Mouse (Mus musculus) midbrain, embryonic 16.5 days (tissue): ENCODE results near the gene Fubp1. TPM values are rescaled to one million over a fixed set of nuclear protein-coding genes. Genes with fewer than 3 reads are reported as not detected.

ENCODE experiments used
- ATAC-seq: fragments of 200-750 bp; cut with Nextera tagmentation; 2 replicates; pipeline ENCODE4 v1.8.0; 2017; ENCODE audit warnings: moderate TSS enrichment
- H3K27ac ChIP-seq: fragments of 300-500 bp; sonication (generic); 2 replicates; pipeline ENCODE4 v1.5.1; 2014; ENCODE audit warnings: mild to moderate bottlenecking, low read length, mixed read lengths
- H3K27me3 ChIP-seq: fragments of 300-500 bp; sonication (generic); 2 replicates; pipeline ENCODE4 v1.6.1; 2014; ENCODE audit warnings: low read depth, low read length, mixed read lengths; ENCODE audit not compliant: control insufficient read depth, insufficient read depth
- H3K36me3 ChIP-seq: fragments of 300-500 bp; sonication (generic); 2 replicates; pipeline ENCODE4 v1.6.1; 2014; ENCODE audit warnings: mild to moderate bottlenecking, low read length, moderate library complexity, mixed read lengths; ENCODE audit not compliant: control insufficient read depth, insufficient read depth
- H3K4me1 ChIP-seq: fragments of 300-500 bp; sonication (generic); 2 replicates; pipeline ENCODE4 v1.6.1; 2014; ENCODE audit warnings: mild to moderate bottlenecking, low read length, mixed read lengths; ENCODE audit not compliant: control insufficient read depth, insufficient read depth
- H3K4me2 ChIP-seq: fragments of 300-500 bp; sonication (generic); 2 replicates; pipeline ENCODE4 v1.6.1; 2014; ENCODE audit warnings: mild to moderate bottlenecking, low read length, mixed read lengths
- H3K4me3 ChIP-seq: fragments of 300-500 bp; sonication (generic); 2 replicates; pipeline ENCODE4 v1.5.1; 2014; ENCODE audit warnings: low read depth, mild to moderate bottlenecking, low read length, moderate library complexity, mixed read lengths
- H3K9ac ChIP-seq: fragments of 300-500 bp; sonication (generic); 2 replicates; pipeline ENCODE4 v1.6.1; 2014; ENCODE audit warnings: low read depth, low read length, mixed read lengths
- H3K9me3 ChIP-seq: fragments of 300-500 bp; sonication (generic); replicated peaks from 2 replicates; pipeline ENCODE4 v1.6.1; 2014; ENCODE audit warnings: mild to moderate bottlenecking, low read length, mixed read lengths; ENCODE audit not compliant: control insufficient read depth, poor library complexity, severe bottlenecking
- WGBS: fragments of 180-500 bp; shearing (Covaris S2); extraction: QIAGEN DNeasy Blood & Tissue Kit; methylation state at CpG from one replicate; pipeline ENCODE4 v1.1.7; 2014; 5-methylcytosine and 5-hydroxymethylcytosine counted together
- polyA plus RNA-seq: library from polyadenylated mRNA; unstranded; fragments of >200 nt; fragmentation: Nextera tagmentation; extraction: Ambion mirVana; gene quantifications from 2 replicates; pipeline ENCODE4 v1.2.1, GENCODE M21; 2015

Fubp1 gene
- polyA plus RNA-seq, 1 experiment from 2014 or later, result 191 TPM

DNA sequence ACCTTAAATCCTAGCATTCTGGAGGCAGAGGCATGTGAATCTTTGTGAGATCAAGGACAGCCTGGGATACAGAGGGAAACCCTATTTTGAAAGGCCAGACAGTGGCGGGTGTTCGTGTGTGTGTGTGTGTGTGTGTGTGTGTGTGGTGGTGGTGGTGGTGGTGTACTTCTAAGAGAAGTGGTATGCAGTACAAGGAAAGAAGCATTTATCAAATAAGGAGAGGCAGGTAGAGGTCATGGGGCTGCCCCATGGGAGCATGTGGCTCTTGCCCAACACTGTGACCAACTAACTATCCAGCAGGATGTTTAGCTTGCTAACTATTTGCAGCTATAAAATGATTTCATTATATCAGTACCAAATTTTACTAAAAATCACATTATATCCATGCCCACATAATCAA is 8.6 kb upstream of the Fubp1 start:
- WGBS, result 67% methylated on average over 1 of the region's 2 CpGs
- Histone ChIP-seq H3K36me3 (no peaks in the 10 kb centered on the region), H3K27me3 (no peaks in the 10 kb centered on the region), H3K9ac (no peak overlapping the region), H3K4me2 (no peak overlapping the region), H3K27ac (no peak overlapping the region), H3K9me3 (no peaks in the 10 kb centered on the region), H3K4me3 (no peak overlapping the region), H3K4me1 (no peaks in the 10 kb centered on the region)
- ATAC-seq, result no peak

DNA sequence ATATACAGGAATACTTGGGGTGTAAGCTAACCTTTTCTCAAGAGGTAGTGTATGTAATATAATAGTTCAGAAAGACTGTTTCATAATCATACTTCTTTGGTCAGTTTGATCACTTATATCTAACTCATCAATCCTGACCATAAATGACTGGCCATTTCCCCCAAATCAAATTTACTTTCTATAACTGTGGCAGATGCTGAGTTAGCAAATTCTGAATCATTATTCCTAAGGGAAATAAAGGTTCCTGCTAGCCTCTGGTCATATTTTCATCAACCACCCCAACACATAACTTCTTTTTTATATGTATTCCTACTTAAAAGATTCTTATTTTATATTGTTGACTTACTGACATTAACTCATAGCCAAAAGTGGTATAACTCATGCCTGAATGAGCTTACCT is 7.3 kb upstream of the Fubp1 start:
- no peak overlapping the region for H3K4me2 ChIP-seq
- no peak for ATAC-seq
- peaks cover 3% of the 10 kb centered on the region; the same call in 1 of the 2 replicates for H3K36me3 ChIP-seq
- no peaks in the 10 kb centered on the region for H3K27me3 ChIP-seq
- no peak overlapping the region for H3K4me3 ChIP-seq
- no peak overlapping the region for H3K9ac ChIP-seq
- no peak overlapping the region for H3K27ac ChIP-seq
- no peaks in the 10 kb centered on the region for H3K4me1 ChIP-seq
- no peaks in the 10 kb centered on the region for H3K9me3 ChIP-seq

DNA sequence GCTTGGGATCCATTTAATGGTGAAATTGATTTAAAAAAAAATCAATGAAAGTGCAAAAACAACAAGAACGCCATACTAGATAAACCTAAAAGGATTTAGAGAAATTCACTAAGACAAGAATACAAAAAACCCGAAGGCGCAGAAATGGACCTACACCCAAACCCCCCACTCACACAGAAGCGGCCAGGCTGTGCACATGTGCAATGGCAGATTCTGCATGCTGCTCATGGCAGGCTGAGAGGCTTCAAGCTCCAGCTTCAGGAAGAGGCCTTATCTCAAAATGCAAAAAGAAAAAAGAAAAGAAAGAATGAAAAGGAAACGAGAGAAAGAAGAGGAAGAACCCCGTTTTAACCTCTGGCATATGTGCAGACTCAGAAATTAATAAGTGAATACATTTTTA is 6.8 kb upstream of the Fubp1 start:
- Histone ChIP-seq H3K4me1 (0 out of 2 replicates have a peak, but pooled peaks cover 1% of the 10 kb centered on the region), H3K9ac (no peak overlapping the region), H3K4me2 (no peak overlapping the region), H3K9me3 (no peaks in the 10 kb centered on the region), H3K27me3 (no peaks in the 10 kb centered on the region), H3K4me3 (no peak overlapping the region), H3K27ac (no peak overlapping the region), H3K36me3 (peaks cover 3% of the 10 kb centered on the region; the same call in 1 of the 2 replicates)
- WGBS, result 91% methylated on average over 6 of the region's 6 CpGs
- no peak for ATAC-seq

GRCm38 (mm10) chr3:152203996-152204395 is 6.2 kb upstream of the Fubp1 start:
- no peak overlapping the region for H3K4me2 ChIP-seq
- peaks cover 3% of the 10 kb centered on the region; the same call in 1 of the 2 replicates for H3K36me3 ChIP-seq
- H3K27ac ChIP-seq, result no peak overlapping the region
- WGBS, result 62% methylated on average over 3 of the region's 3 CpGs
- no peaks in the 10 kb centered on the region for H3K27me3 ChIP-seq
- 0 out of 2 replicates have a peak, but pooled peaks cover 2% of the 10 kb centered on the region for H3K4me1 ChIP-seq
- no peak overlapping the region for H3K9ac ChIP-seq
- H3K9me3 ChIP-seq, result no peaks in the 10 kb centered on the region
- no peak overlapping the region for H3K4me3 ChIP-seq
- no peak for ATAC-seq

DNA sequence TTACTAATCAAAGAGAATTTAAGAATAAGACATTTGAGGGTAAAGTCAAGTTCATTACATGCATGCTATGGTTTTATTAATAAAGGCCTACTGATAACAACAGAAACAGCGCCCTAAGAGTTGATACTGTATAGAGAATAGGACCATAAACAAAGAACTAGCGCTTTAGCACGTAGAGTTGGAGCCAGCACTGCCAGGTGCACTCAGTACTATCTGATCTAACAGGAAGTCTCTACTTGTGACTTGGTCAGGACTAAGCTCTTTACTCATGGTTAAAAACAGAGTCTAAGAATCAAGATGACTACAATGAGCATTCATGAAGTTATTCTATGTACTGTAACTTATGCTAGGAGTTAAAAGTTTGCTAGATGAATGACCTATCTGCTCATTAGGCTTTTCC is 5.6 kb upstream of the Fubp1 start:
- H3K9ac ChIP-seq, result no peak overlapping the region
- 87% methylated on average over 3 of the region's 3 CpGs for WGBS
- H3K27ac ChIP-seq, result no peak overlapping the region
- H3K4me2 ChIP-seq, result no peak overlapping the region
- no peaks in the 10 kb centered on the region for H3K27me3 ChIP-seq
- no peaks in the 10 kb centered on the region for H3K9me3 ChIP-seq
- no peak for ATAC-seq
- peaks cover 3% of the 10 kb centered on the region; the same call in 1 of the 2 replicates for H3K36me3 ChIP-seq
- H3K4me3 ChIP-seq, result no peak overlapping the region
- 0 out of 2 replicates have a peak, but pooled peaks cover 2% of the 10 kb centered on the region for H3K4me1 ChIP-seq

GRCm38 (mm10) chr3:152207156-152207555 is 3.1 kb upstream of the Fubp1 start:
- Histone ChIP-seq H3K9me3 (no peaks in the 10 kb centered on the region), H3K9ac (no peak overlapping the region), H3K4me3 (no peak overlapping the region), H3K27ac (no peak overlapping the region), H3K36me3 (peaks cover 3% of the 10 kb centered on the region; the same call in 1 of the 2 replicates), H3K4me1 (peaks cover 8% of the 10 kb centered on the region), H3K27me3 (no peaks in the 10 kb centered on the region), H3K4me2 (no peak overlapping the region)
- no peak for ATAC-seq
- WGBS, result 96% methylated on average over 4 of the region's 4 CpGs

- WGBS, result 91% methylated on average over 7 of the region's 7 CpGs
- Histone ChIP-seq H3K9ac (no peak overlapping the region), H3K4me2 (peak overlapping the region; percentile 6; the same call in 1 of the 2 replicates), H3K4me3 (no peak overlapping the region), H3K36me3 (peaks cover 3% of the 10 kb centered on the region; the same call in 1 of the 2 replicates), H3K4me1 (peaks cover 20% of the 10 kb centered on the region), H3K27ac (no peak overlapping the region), H3K27me3 (no peaks in the 10 kb centered on the region), H3K9me3 (no peaks in the 10 kb centered on the region)
- no peak for ATAC-seq
Measured at GRCm38 (mm10) chr3:152208096-152208885, 1.9 kb upstream of the Fubp1 start.

- 6% methylated on average over 25 of the region's 25 CpGs for WGBS
- H3K27me3 ChIP-seq, result no peaks in the 10 kb centered on the region
Measured at GRCm38 (mm10) chr3:152209177-152209966, 850 bp upstream of the Fubp1 start.

More at GRCm38 (mm10) chr3:152209177-152209966, 850 bp upstream of the Fubp1 start:
- ATAC-seq, result peak; percentile 58
- Histone ChIP-seq H3K9me3 (no peaks in the 10 kb centered on the region), H3K36me3 (peaks cover 3% of the 10 kb centered on the region; the same call in 1 of the 2 replicates), H3K4me2 (peak overlapping the region; percentile 61), H3K9ac (peak overlapping the region; percentile 93), H3K4me3 (peak overlapping the region; percentile 79), H3K27ac (peak overlapping the region; percentile 99), H3K4me1 (peaks cover 22% of the 10 kb centered on the region)
